Mouse (Mus musculus) neural tube, embryonic 15.5 days (tissue): Measurements from ENCODE around the gene Heg1. TPM values are rescaled to one million over a fixed set of nuclear protein-coding genes. Genes with fewer than 3 reads are reported as not detected.

Experiments used
- ATAC-seq: fragments of 200-750 bp; cut with Nextera tagmentation; 2 replicates; pipeline ENCODE4 v1.8.0; 2017; ENCODE audit warnings: mild to moderate bottlenecking, moderate TSS enrichment, moderate library complexity; ENCODE audit not compliant: low FRiP score
- H3K27ac ChIP-seq: fragments of 300-500 bp; sonication (generic); replicated peaks from 2 replicates; pipeline ENCODE4 v1.5.1; 2015; ENCODE audit warnings: mild to moderate bottlenecking, inconsistent platforms
- H3K27me3 ChIP-seq: fragments of 300-500 bp; sonication (generic); replicated peaks from 2 replicates; pipeline ENCODE4 v1.6.1; 2015; ENCODE audit warnings: inconsistent platforms
- H3K36me3 ChIP-seq: fragments of 300-500 bp; sonication (generic); 2 replicates; pipeline ENCODE4 v1.6.1; 2015; ENCODE audit warnings: inconsistent platforms
- H3K4me1 ChIP-seq: fragments of 300-500 bp; sonication (generic); 2 replicates; pipeline ENCODE4 v1.6.1; 2015; ENCODE audit warnings: inconsistent platforms
- H3K4me2 ChIP-seq: fragments of 300-500 bp; sonication (generic); 2 replicates; pipeline ENCODE4 v1.6.1; 2015; ENCODE audit warnings: inconsistent platforms, mild to moderate bottlenecking, moderate library complexity
- H3K4me3 ChIP-seq: fragments of 300-500 bp; sonication (generic); replicated peaks from 2 replicates; pipeline ENCODE4 v1.5.1; 2015; ENCODE audit warnings: mild to moderate bottlenecking, inconsistent platforms
- H3K9ac ChIP-seq: fragments of 300-500 bp; sonication (generic); replicated peaks from 2 replicates; pipeline ENCODE4 v1.6.1; 2015; ENCODE audit warnings: mild to moderate bottlenecking, inconsistent platforms
- H3K9me3 ChIP-seq: fragments of 300-500 bp; sonication (generic); replicated peaks from 2 replicates; pipeline ENCODE4 v1.6.1; 2016; ENCODE audit warnings: inconsistent platforms
- WGBS: fragments of 180-500 bp; shearing (Covaris S2); methylation state at CpG from one replicate; pipeline ENCODE4 v1.1.7; 2015; ENCODE audit warnings: mixed read lengths; 5-methylcytosine and 5-hydroxymethylcytosine counted together
- polyA plus RNA-seq: library from polyadenylated mRNA; unstranded; fragments of >200 nt; fragmentation: Nextera tagmentation; extraction: Ambion mirVana; gene quantifications from 2 replicates; pipeline ENCODE4 v1.2.1, GENCODE M21; 2015

Gene Heg1
- polyA plus RNA-seq: 7.8 and 10.9 TPM in 2 replicates

DNA sequence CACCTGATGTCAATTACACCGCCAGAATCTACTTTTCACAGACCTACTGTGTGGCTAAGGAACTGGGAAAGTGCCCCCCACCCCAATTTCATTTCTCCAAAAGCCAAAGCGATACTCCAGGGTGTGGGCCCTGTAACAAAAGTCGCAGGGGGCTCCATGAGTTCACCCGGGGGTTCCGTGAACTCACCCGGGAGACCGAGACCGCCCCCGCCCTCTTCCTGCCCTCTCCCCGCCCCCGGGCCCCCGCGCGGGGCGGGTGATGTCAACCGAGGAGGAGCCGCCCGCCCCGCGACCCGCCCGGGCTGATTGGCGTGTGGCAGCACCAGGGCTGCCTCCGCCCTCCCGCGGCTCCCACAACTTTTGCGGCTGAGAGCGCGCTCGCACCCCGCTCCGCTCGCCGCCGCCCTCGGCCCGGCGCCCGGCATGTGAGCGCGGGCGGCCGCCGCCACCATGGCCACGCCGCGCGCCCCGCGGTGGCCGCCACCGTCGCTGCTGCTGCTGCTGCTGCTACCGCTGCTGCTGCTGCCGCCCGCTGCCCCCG, at the start of gene Heg1:
Gene Heg1 (plus strand): TSS at position 209 of the 541 bp plus-strand sequence.
- WGBS: under 1% methylated on average over 47 of the region's 57 CpGs
- no peaks in the 10 kb centered on the region for H3K36me3 ChIP-seq
- peaks cover 29% of the 10 kb centered on the region for H3K4me1 ChIP-seq
- no peaks in the 10 kb centered on the region for H3K27me3 ChIP-seq
- peak within 1 kb of the TSS; percentile 77 for H3K9ac ChIP-seq
- H3K27ac ChIP-seq: peak within 1 kb of the TSS; percentile 66
- peak; percentile 79 for ATAC-seq
- no peaks in the 10 kb centered on the region for H3K9me3 ChIP-seq
- peak within 1 kb of the TSS; percentile 99 for H3K4me2 ChIP-seq
- peak within 1 kb of the TSS; percentile 76 for H3K4me3 ChIP-seq

DNA sequence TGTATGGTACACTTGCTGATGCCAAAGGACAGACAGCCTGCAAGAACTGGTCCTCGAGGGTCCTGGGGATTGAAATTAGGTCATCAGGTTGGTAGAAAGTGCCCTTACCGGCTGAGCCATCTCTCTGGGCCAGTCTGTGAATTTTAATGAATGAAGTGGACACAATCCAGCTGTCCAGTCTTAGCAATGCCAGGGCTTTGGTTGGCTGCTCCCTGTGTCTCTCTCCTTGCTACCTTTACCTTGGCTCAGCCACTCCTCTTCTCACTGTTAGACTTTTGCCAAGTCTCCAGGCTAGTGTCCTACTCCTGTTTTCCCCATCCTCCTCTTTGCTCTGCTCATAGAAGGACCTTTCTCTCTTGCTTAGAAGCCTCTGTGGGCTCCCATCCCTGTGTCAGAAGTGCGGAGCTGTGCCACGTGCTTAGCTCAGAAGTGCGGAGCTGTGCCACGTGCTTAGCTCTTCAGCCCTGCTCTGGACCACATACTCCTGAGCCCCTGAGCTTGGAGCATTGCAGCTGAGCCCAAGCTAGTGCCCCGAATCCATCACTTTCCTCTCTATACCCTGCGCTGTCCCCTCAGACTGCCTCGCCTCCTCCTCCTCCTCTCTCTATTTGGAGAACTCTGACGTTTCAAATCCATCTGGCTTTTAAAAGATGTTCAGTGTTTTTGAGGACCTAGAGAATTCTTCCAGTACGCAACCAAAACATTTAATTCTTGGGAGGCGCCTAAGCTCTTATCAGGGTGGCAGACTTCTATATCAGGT, 48.2 kb upstream of the Heg1 start:
- Histone ChIP-seq H3K9ac (no peak overlapping the region), H3K4me2 (no peak overlapping the region), H3K4me3 (no peak overlapping the region), H3K36me3 (no peaks in the 10 kb centered on the region), H3K27me3 (no peaks in the 10 kb centered on the region), H3K4me1 (no peaks in the 10 kb centered on the region), H3K9me3 (no peaks in the 10 kb centered on the region), H3K27ac (no peak overlapping the region)
- 82% methylated on average over 12 of the region's 12 CpGs for whole genome bisulfite sequencing
- ATAC-seq: no peak

DNA sequence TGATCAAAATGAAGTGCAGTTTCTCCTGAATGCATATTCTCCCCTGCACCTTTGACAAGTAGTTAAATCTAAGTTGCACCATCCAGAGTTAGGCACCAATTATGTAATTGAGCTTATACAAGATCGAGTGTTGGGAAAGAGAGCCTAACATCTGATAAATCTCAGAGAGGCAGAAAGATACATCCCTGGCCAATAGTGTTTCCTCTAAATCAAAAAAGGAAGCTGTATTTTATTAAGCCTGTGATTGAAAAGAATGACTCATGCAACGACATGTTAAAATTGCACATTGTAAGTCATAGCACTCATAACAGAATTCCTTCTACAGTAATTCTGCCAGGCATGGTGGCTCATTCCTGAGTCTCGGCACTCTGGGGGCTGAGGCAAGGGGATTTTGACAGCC, 42.4 kb upstream of the Heg1 start:
- WGBS: 62% methylated on average over 3 of the region's 3 CpGs
- no peak overlapping the region for H3K4me3 ChIP-seq
- H3K27ac ChIP-seq: no peak overlapping the region
- ATAC-seq: no peak
- no peaks in the 10 kb centered on the region for H3K36me3 ChIP-seq
- no peaks in the 10 kb centered on the region for H3K4me1 ChIP-seq
- no peaks in the 10 kb centered on the region for H3K9me3 ChIP-seq
- no peak overlapping the region for H3K4me2 ChIP-seq
- H3K9ac ChIP-seq: no peak overlapping the region
- no peaks in the 10 kb centered on the region for H3K27me3 ChIP-seq

DNA sequence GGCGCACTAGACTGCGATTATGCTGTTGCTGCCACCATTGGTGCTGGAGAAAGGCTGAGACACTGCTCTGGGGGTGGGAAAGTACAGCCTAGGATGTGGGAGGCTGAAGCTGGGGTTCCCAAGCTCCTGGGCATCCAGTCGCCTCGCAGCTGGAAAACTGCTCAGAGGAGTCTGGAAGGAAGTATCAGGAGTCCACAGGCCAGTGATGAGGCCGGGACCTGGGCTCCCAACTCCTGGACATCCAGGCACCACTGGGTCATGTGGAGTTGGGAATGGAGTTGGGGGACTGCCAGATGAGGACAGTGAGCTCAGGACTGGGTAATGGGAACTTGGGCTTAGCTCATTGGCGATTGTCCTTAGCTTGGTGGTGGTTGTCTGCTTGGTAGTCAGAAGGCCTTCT, 31.1 kb upstream of the Heg1 start:
- no peak overlapping the region for H3K4me2 ChIP-seq
- H3K36me3 ChIP-seq: no peaks in the 10 kb centered on the region
- no peaks in the 10 kb centered on the region for H3K4me1 ChIP-seq
- H3K27ac ChIP-seq: no peak overlapping the region
- no peak overlapping the region for H3K9ac ChIP-seq
- H3K27me3 ChIP-seq: no peaks in the 10 kb centered on the region
- WGBS: 95% methylated on average over 6 of the region's 6 CpGs
- no peak overlapping the region for H3K4me3 ChIP-seq
- no peak for ATAC-seq
- 0 out of 2 replicates have a peak, but pooled peaks cover 9% of the 10 kb centered on the region for H3K9me3 ChIP-seq

GRCm38 (mm10) chr16:33655443-33655842, 28.7 kb upstream of the Heg1 start:
- no peaks in the 10 kb centered on the region for H3K27me3 ChIP-seq
- 90% methylated on average over 3 of the region's 3 CpGs for WGBS
- no peak overlapping the region for H3K27ac ChIP-seq
- no peaks in the 10 kb centered on the region for H3K4me1 ChIP-seq
- H3K9ac ChIP-seq: no peak overlapping the region
- H3K36me3 ChIP-seq: no peaks in the 10 kb centered on the region
- no peak overlapping the region for H3K4me2 ChIP-seq
- 0 out of 2 replicates have a peak, but pooled peaks cover 5% of the 10 kb centered on the region for H3K9me3 ChIP-seq
- ATAC-seq: no peak
- no peak overlapping the region for H3K4me3 ChIP-seq

DNA sequence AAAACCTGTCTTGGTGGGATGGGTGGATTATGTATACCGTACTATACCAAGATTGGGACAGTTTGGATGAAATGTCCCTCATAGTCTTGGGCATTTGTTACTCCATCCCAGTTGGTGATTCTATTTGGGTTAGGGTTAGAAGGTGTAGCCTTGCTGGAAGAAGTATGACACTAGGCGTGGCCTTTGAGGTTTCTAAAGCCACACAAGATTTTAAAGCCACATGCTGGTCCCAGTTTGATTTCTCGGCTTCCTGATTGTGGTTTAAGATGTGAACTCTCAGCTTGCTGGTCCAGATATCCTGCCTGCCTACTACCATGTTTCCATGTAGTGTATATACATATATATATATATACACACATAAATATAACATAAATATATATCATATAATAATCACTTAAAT, 27.0 kb upstream of the Heg1 start:
- Histone ChIP-seq H3K27me3 (no peaks in the 10 kb centered on the region), H3K36me3 (no peaks in the 10 kb centered on the region), H3K9ac (no peak overlapping the region), H3K9me3 (no peaks in the 10 kb centered on the region), H3K4me2 (no peak overlapping the region), H3K4me1 (no peaks in the 10 kb centered on the region), H3K4me3 (no peak overlapping the region), H3K27ac (no peak overlapping the region)
- WGBS: 91% methylated on average over 3 of the region's 3 CpGs
- no peak for ATAC-seq

- Histone ChIP-seq H3K36me3 (no peaks in the 10 kb centered on the region), H3K4me3 (no peak overlapping the region), H3K9me3 (no peaks in the 10 kb centered on the region), H3K9ac (no peak overlapping the region), H3K4me2 (no peak overlapping the region), H3K4me1 (no peaks in the 10 kb centered on the region), H3K27ac (no peak overlapping the region), H3K27me3 (no peaks in the 10 kb centered on the region)
- ATAC-seq: no peak
- 100% methylated on average over 3 of the region's 3 CpGs for WGBS
These were observed 26.0 kb upstream of the Heg1 start for GRCm38 (mm10) chr16:33658121-33658520.

- Histone ChIP-seq H3K4me1 (no peaks in the 10 kb centered on the region), H3K27ac (no peak overlapping the region), H3K4me2 (no peak overlapping the region), H3K36me3 (no peaks in the 10 kb centered on the region), H3K4me3 (no peak overlapping the region), H3K9me3 (no peaks in the 10 kb centered on the region), H3K9ac (no peak overlapping the region), H3K27me3 (no peaks in the 10 kb centered on the region)
- 95% methylated on average over 5 of the region's 5 CpGs for WGBS
- no peak for ATAC-seq
These were observed 24.6 kb upstream of the Heg1 start for GRCm38 (mm10) chr16:33659521-33659920.

- Histone ChIP-seq H3K27me3 (no peaks in the 10 kb centered on the region), H3K4me2 (no peak overlapping the region), H3K27ac (no peak overlapping the region), H3K9ac (no peak overlapping the region), H3K4me1 (no peaks in the 10 kb centered on the region), H3K4me3 (no peak overlapping the region), H3K9me3 (no peaks in the 10 kb centered on the region), H3K36me3 (no peaks in the 10 kb centered on the region)
- WGBS: 83% methylated on average over 5 of the region's 5 CpGs
- ATAC-seq: no peak
These were observed 24.0 kb upstream of the Heg1 start for GRCm38 (mm10) chr16:33660125-33660524.

DNA sequence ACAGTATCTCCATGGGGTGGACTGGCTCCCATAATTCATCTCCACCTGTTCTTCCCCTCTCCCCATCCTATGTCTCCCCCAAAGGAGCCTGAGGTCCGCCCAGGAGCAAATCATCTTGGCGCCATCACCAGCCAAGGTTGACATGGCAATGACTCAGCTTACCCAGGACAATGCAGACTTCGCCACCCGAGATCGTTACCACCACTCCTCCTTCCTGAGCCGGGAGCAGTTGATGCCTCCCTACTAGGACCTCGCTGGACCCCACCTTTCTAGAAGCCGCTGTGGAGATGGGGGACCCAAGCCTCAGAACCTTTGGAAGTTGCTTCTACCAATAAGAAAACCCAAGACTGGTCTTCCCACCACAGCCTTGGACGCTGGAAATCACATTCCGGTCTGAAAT, 21.3 kb upstream of the Heg1 start:
- Histone ChIP-seq H3K4me1 (no peaks in the 10 kb centered on the region), H3K9ac (no peak overlapping the region), H3K4me2 (no peak overlapping the region), H3K9me3 (no peaks in the 10 kb centered on the region), H3K36me3 (no peaks in the 10 kb centered on the region), H3K27me3 (no peaks in the 10 kb centered on the region), H3K27ac (no peak overlapping the region), H3K4me3 (no peak overlapping the region)
- no peak for ATAC-seq
- WGBS: 94% methylated on average over 10 of the region's 10 CpGs

DNA sequence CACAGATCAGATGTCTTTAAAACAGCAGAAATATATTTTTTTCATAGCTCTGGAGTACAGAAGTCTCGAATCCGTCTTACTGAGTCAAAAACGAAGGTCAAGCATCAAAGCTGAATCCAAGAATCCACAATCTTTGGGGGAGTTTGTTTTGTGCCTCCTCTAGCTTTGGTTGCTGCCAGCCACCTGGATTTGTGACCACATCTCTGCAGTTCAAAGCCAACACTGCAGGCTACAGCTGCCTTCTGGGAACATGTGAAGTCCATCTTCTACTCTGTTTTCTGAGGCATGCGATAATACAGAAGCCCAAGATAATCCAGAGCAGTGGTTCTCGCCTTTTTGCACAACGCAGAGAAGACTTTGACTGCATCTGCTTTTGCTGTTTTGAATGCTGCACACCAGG, 17.9 kb upstream of the Heg1 start:
- 90% methylated on average over 6 of the region's 6 CpGs for WGBS
- Histone ChIP-seq H3K9me3 (no peaks in the 10 kb centered on the region), H3K27me3 (no peaks in the 10 kb centered on the region), H3K4me1 (no peaks in the 10 kb centered on the region), H3K4me3 (no peak overlapping the region), H3K9ac (no peak overlapping the region), H3K4me2 (no peak overlapping the region), H3K36me3 (no peaks in the 10 kb centered on the region), H3K27ac (no peak overlapping the region)
- no peak for ATAC-seq

- H3K27me3 ChIP-seq: no peaks in the 10 kb centered on the region
- H3K9ac ChIP-seq: no peak overlapping the region
- no peak overlapping the region for H3K4me2 ChIP-seq
- WGBS: 94% methylated on average over 4 of the region's 4 CpGs
- H3K36me3 ChIP-seq: no peaks in the 10 kb centered on the region
- no peak overlapping the region for H3K4me3 ChIP-seq
- H3K4me1 ChIP-seq: no peaks in the 10 kb centered on the region
- no peak overlapping the region for H3K27ac ChIP-seq
- ATAC-seq: no peak
- H3K9me3 ChIP-seq: no peaks in the 10 kb centered on the region
These were observed 17.1 kb upstream of the Heg1 start for GRCm38 (mm10) chr16:33666985-33667538.
